Mouse (Mus musculus) ES-CJ7 (cell line): ENCODE data around the gene Kif26a.

ENCODE experiments used
- DNase-seq: peaks from one replicate; pipeline ENCODE4 v3.0.0; 2011; ENCODE audit warnings: low read depth, low spot score

Kif26a gene

DNA sequence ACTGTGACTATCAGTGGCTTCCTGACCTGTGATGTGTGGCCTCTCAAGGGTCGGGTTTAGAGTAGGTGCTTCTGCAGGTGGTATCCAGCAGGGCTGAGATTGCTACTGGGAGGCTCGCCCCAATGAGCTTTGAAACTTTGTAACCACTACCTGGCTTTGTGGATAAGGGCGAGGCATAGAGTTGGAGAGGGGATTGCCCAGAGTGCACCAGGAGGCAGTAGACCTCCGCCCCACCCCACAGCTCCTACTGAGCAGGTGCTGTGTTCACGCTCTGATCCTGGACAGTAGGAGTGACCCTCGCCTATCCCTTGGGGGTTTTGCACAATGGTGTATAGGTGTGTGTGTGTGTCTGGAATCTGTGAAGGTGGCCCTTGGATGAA is 18.8 kb downstream of the Kif26a start:
- no peak for DNase-seq

DNA sequence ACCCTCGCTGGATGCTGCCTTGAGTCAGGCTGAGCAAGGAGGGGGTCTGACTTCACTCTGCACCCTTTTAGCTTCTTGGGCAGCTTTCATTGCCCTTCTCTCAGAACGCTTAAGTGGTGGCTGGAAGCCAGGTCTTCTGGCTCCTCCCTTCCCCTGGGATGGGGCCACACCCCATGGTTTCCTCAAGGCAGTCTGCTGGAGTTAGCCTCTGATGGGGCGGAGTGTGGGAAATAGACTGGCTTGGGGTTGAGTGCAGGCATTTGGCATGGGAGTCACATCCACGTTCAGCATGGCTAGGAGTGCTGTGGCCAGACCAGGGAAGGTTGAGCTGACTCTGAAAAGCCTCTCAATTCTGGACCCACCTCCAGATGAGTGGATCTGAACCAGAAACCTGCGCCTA is 23.2 kb downstream of the Kif26a start:
- DNase-seq = peak; percentile 39

DNA sequence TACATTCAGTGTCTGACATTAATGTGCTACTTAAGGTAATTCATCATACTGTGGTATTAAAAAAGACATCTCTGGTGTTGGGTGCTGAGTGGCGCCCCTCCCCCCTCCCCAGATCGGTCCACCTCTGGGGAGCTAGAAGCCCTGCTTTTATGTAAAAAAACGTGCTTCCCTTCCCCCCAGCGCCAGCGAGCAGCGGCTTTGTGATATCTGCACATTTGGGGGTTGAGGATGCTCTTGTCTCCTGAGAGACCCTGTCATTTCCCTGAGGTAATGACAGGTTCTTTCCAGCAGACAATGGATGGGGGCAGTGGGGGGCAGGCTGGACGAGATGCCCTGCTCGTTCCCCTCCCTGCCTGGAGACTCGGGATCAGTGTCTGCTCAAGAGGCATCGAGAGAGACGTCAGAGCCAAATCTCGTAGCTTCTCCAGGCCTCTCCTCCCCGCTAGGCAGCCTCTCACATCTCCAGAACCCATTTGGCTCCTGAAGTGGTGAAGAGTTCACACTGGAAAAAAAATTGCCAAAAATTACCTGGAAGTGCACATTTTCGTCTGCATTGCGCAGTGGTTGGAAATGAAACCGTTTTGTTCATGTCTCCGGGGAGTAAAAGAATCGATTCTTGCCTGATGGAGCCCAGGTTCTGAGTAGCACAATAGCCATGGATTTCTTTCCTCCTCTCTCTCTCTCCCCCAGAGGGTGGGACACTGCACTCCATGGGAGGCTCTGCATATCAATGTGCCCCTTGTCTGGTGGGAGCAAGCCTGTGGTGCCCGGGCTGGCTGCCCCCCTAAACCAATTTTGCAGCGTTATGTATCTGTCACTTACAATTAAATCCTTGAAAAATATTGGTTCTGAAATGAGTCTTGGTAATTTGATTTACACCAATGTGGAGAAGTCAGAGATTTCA is 24.9 kb downstream of the Kif26a start:
- no peak for DNase-seq

DNA sequence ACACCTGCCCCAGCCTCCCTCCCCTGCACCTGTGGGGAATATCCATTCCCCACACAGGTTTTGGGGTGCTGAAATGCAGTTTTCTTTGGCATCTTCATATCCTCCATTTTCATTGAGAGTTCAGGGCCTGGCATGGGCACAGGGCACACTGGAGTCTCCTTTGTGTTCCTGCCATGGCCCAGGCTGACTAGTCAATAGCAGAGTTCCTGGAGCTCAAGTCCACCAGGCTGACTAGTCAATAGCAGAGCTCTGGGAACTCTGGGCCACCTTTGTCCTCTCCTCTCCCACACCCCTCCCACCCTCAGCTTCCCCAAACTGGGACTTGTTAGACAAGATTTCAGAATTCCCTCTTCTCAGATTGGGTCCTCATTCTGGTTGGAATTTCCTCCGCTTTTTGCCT is 25.6 kb downstream of the Kif26a start:
- no peak for DNase-seq

DNA sequence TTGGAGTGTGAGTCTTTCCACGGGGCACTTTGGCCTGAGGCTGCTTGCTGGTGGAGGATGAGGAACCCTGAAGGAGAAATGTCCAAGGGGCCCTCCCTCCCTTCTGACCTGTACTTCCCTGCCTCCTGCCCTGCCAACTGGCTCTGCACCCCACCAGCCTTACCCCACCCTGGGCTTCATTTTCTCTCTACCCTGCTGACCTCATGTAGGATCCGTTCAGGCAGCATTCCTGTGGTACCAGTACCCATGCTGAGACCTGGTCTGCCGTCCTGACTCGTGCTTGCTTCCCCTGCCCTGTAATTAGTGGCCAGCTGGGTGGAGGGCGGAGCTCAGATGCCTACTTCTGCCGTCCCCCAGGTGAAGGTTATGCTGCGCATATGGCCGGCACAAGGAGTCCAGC is 26.2 kb downstream of the Kif26a start:
- DNase-seq = no peak

DNA sequence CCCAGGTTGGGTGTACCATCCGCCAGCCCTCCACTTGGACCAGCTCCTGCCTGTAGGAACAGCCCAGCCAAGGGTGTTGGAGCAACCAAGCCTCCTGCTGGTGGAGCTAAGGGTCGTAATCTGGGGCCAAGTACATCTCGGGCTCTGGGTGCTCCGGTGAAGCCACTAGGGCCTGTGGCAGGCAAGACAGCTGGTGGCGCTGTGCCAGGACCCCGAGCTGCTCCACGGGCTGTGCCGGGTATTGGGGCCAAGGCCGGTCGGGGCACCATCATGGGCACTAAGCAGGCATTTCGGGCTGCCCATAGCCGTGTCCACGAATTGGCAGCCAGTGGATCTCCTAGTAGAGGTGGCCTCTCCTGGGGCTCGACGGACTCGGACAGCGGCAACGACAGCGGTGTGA is 31.7 kb downstream of the Kif26a start:
- DNase-seq = no peak

DNA sequence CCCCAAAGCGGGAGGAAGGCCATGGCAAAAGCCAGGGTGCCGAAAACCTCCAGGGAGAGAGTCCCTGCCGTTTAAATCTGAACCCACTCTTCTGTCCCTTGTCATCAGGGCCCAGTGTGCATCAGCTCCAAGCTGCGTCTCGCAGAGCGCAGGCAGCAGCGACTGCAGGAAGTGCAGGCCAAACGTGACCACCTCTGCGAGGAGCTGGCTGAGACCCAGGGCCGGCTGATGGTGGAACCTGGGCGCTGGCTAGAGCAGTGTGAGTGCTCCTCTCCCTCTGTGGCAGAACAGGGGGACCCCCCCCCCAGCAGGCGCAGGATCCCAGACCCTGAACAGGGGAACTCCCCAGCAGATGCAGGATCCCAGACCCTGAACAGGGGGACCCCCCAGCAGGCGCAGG is 33.7 kb downstream of the Kif26a start:
- DNase-seq = no peak

DNA sequence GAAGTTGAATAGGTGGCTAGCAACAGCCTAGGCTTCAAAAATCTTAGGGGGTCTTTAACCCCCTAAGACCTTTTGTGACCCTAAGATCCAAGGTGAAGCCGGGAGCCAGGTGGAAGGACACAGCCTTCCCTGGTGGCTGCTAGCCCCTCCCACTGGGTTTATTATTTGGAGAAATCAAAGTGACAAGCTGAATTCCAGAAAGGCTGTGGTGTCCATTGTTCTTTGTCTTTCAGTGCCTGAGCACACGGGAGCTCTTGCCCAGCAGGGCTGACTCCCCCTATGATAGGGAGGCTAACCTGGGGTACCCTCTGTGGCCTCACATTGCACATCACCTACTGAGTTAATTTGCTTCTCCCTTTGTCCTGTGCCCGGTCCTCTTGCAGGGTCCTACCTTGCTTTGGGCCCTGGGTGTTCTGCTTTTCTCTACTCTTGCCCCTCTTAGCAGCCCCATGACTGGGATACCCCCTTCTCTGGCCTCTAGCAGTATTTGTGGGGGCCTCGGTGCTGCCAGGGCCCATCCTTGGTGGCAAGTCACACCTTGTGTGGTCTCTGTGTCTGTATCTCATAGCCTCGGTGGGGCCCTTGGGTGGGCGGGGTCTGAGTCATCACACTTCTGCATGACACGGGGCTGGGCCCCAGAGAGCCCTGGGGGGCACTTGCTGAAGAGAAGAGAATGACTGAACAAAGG is 36.1 kb downstream of the Kif26a start:
- no peak for DNase-seq

DNA sequence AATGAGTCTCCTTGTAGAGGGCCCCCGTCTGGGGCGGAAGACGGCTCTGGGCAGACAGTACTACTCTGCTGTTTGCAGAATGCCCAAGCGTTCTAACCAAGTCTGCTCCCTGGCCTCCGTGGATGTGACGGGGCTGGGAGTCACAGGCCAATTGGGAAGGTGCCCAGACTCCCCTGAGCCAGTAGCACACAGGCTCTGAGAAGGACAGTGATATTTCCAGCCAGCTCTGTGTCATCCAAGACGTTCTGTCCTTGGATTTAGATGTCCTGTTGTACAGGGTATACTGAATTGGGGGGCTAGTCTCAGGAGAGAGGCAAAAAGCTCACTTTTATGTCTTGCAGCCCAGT is 36.6 kb downstream of the Kif26a start:
- DNase-seq = no peak

DNA sequence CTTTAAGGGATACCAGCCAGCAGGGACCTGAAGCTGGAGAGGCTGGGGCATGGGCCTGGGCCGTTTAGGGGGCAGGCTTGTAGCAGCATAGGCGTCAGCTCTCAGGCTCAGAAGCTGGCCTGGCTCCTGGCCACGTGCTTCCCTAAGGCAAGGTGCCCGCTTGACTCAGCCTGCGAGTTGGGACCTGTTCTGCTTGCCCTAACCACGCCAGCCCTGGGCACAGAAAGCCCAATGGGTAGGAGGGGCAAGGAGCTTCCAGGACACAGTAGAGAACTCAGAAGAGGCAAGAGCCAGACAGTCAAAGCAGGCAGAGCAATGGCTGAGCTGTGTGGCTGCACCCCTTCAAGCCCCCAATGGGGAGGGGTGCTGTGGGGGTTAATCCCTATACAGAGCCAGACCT is 37.7 kb downstream of the Kif26a start:
- no peak for DNase-seq

DNA sequence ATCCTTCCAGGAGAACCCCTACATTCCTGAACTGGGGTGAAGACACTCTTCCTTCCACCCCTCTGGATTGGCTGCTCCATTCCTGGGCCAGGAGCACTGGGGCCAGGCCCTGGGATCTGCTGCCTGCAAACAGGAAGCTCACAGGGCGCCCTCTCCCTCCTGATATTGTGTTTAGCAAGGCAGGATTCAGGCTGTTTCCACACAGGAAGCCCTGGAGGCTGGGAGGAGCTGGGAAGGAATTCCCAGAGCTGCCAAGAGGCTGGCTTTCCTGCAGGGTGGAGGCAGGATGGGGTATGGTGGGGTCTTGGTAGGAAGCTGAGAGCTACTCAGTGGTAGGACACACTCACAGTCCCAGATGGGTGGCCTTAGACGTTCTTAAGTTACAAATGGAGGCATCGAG is 38.4 kb downstream of the Kif26a start:
- peak; percentile 61 for DNase-seq

DNA sequence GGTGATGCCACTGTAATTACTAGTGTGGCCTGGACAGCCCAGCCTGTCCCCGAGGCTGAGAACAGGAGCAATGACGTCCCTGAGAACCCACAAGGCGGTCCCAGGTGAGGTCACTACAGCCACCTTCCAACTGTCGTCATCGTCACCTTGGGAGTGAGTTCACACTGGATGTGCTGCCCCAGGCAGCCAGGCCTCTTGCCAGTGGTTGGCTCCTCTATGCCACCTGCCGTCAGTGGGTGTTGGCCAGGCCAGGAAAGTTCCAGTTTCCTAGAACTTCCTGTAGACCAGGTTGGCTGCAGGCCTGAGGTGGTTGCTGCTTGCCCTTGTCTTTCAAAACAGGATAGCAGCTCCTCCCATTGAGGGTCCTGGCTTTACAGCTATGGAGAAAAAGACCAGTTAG is 40.9 kb downstream of the Kif26a start:
- no peak for DNase-seq

DNA sequence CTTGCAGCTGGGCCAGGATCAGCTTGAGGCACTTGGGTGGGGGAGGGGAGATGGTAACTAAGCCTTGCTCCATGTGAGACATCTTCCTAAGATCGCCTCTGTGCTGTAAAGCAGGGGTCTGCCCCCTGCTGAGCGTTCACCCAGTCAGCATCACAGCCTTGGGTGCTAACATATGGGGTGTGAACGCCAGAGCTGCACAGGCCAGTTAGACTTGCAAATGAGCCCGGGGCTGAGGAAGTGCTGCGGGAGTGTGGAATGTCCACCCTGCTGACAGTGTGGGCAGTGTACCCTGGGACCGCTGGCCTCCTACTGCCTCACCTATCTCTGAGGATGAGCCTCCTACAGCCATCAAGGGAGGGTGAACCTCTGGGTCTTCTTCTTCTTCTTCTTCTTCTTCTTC is 45.7 kb downstream of the Kif26a start:
- DNase-seq = no peak

DNA sequence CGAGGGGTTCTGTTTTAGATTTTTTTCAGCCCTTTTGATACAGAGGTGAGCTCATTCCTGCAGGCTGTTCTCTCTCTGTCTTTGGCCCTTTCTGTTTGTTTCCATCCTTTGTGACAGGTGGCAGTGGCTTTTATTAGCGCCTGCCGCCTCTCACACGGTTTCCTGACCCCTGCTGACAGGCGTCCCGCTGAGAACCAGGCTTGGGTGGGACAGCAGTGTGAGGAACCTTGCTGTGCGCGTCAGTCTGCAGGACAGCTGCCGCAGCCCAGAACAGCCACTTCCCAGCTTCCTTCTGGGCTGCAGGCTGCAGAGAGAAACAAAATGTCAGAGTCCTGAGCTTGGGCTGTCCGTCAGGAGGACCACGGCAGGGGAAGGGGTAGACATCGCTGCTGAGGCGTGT is 49.0 kb downstream of the Kif26a start:
- peak; percentile 34 for DNase-seq

DNA sequence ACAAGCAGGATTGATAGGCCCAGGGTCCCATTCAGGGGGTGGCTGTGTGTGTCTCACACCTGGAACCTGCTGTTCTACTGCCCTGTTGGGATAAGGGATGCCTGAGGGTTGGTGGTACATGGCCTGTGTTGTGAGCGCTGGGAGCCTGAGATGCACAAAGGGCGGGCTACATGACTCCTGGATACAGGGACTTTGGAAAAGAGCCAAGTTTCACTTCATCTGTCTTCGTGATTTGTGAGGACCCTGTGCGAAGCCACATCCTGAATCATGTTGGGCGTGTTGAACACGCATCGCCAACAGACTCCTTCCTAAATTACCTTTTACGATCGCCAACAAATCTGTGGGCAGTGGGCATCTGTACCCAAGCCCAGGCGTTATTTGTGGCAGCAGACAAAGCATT is 50.6 kb downstream of the Kif26a start:
- DNase-seq = no peak

DNA sequence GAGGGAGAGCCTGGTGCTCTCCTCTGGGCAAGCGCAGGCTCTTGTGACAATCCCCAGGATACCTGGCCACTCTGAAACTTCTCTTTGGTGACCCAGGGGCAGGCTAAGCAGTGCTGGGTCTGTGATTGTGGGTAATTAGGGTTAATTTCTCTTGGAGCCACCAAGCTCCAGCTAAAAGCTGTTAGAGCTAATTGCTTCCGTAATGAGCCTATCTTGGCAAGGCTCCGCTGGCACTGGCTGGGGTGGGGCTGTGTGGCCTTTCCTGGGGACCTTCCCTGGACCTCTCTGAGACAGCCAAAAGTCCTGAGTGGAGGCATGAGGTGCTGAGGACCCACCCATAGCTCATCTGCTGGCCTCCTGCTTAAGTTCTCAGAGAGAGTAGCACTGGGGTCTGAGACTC is 53.4 kb downstream of the Kif26a start:
- DNase-seq = no peak

DNA sequence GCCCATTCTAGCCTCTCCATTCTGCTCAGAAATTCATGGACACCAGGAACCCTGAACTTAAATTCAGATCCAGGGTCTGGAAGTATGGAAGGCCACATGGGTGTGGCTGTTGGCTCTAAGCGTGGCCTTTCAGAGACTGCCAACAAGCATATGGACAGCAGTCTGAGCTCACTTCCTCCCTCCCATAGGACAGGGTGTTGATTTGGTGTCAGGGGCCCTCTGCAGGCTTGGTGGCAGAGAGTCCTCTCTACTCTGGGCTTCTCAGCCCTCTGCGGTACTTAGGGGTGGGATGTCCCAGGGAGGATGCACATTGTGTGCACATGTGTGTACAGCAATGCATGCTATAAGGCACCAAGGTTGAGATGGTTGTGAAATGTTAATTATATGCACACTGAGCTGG is 54.0 kb downstream of the Kif26a start:
- DNase-seq = no peak

DNA sequence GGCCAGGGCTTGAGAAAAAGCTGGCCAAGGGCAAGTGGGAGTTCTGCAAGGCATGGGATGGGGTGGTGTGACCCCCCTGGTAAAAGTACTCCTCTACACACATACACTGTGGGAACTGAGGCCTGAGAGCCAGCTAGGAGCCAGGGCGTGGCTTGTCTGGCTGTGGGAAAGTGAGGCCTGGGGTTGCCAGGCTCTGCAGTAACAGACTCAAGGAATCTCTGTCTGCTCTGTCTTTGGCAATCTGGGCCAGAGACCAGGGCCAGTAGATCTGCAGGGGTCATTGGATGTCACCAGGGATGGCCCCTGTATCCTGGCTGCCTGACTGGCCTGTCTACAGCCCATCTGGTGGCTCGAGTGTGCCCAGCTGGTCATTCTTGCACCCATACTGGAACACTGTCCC is 61.2 kb downstream of the Kif26a start:
- no peak for DNase-seq

DNA sequence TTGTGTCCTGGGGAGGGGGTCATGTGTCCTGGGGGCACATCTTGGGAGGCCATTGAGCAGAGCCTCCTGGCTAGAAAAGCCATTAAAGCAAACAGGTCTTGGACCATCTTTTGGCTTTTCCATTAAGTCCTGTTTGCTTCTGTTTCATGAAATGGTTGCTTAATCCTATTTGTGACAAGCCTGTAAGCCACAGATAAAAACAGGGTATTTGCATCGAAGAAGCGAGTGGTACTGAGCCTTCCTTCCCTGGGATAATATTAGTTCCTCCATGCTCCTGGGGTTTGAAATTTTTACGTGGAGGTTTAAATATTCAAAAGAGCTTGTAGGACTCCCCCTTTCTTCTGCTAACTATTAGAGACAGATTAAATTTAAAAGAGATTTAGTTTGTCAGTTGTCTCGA is 61.7 kb downstream of the Kif26a start:
- DNase-seq = no peak

DNA sequence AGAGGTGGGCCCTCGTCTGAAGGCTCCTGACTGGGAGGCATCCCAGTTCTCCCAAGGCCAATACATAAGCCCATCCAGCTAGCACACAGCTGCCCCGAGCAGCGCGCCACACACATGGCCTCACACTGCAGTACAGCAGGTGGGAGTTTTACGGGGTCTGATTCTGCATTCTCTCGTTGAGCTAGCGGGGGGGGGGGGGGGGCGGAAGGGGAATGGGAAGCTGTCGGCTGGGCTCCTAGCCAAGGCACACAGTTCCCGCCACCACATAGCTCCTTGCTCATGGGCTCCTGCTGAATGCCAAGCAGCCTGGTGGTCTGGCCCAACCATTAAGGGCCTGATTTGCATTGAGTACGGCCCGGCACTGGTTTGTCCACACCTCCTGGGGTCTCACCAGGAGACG is 64.6 kb downstream of the Kif26a start:
- DNase-seq = no peak

DNA sequence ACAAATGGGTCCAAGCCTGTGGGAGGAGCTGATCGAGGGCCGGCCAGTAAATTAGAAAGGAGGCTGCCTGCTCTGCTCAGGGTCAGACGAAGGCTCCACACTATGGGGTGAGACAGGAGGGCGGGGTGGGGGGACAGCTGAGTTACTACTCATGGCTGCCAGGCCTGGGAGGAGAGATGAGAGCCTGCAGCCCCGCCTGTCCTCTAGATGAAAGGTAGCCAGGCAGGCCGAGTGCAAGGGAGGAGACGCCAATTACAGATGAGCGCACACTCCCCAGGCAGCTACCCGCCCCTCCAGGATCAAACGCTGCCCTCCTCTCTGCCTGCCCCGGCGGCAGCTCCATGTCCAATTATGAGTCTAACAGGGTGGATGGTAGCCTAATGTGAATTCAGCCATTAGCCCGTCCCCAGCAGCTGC is 68.4 kb downstream of the Kif26a start:
- DNase-seq = no peak

DNA sequence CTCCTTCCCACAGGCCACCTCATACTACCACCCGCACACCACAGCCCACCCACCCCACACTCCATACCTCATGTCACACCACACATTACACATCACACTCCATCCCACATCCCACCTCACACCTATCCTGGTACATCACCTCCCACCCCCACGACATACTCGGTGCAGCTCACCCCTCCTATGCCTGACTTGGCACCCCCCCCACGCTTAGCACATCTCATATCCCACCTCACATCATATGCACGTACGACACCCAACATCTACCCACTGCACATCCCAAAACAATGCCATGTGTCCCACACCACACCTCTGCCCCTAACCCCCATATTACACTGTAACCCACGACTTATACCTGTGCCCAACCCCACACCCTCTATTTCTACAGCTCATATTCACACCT is 69.5 kb downstream of the Kif26a start:
- no peak for DNase-seq

DNA sequence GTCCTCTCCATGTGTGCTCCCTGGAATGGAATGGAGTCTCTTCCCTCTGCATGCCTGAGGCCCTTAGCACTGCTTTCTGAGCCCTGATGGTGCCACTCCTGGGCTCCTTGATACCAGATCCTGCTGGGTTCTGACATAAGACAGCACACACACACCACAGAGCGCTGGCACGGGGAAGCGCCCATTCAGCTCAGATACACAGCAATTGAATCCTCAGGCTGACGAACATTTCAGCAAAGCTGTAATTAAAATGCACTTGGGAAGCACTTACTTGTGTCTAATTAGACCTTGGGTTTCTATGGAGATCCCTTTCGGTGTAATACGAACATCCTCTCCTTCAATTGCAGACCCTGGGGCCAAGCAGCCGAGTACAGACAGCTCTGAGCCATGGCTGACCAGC is 71.0 kb downstream of the Kif26a start:
- no peak for DNase-seq
